Mouse (Mus musculus): Measurements from ENCODE around the gene Zbtb9.

GRCm38 (mm10) chr17:27056170-27056569 lies 83.2 kb downstream of the Zbtb9 start:
- TF ChIP-seq CHD2 (IDR thresholded peaks at IDR 0.05; ENCODE audit: low read depth, low read length), result no peak
- no peak for TF ChIP-seq MAFK (IDR thresholded peaks at IDR 0.05; ENCODE audit: insufficient read depth, low read depth, low read length)
- 0 out of 2 replicates have a peak, but pooled peaks have one; percentile 23 for TF ChIP-seq HCFC1 (IDR thresholded peaks at IDR 0.05; ENCODE audit: borderline replicate concordance, insufficient read depth, low read length)
- no peak for TF ChIP-seq ZC3H11A (IDR thresholded peaks at IDR 0.05; ENCODE audit: borderline replicate concordance, low read depth, low read length)
- no peak for TF ChIP-seq ZNF384 (IDR thresholded peaks at IDR 0.05; ENCODE audit: low read depth, low read length)

Data from ES-E14 (cell line).